In genomic region chr13:43560458-43561411, GRCm38 (mm10) we compare ENCODE assay signal across 8 mouse cellular contexts. TPM values are rescaled to one million over a fixed set of nuclear protein-coding genes. Genes with fewer than 3 reads are reported as not detected.
DNase-seq lines count a peak whose midpoint lies in the region; ATAC-seq and TF ChIP-seq lines count a peak whose summit lies in the region.

No protein-coding gene starts in this region.

- H3K9ac ChIP-seq in kidney, embryonic 14.5 days (ENCODE audit: low read depth, low read length) = peak overlapping the region; percentile 76

- H3K36me3 ChIP-seq in heart, embryonic 10.5 days = no peaks in the 10 kb centered on the region
- no peaks in the 10 kb centered on the region for H3K36me3 ChIP-seq in kidney, embryonic 14.5 days (ENCODE audit: control insufficient read depth, insufficient read depth, low read length)

- H3K27ac ChIP-seq in cerebellum, adult 2 months (ENCODE audit: insufficient read depth, low read length) = peak overlapping the region; percentile 87
- H3K27ac ChIP-seq in heart, embryonic 10.5 days = peak overlapping the region; percentile 99
- H3K27ac ChIP-seq in kidney, embryonic 14.5 days (ENCODE audit: low read depth, low read length) = peak overlapping the region; percentile 84

- TF ChIP-seq POLR2A in cerebellum, adult 2 months (IDR thresholded peaks at IDR 0.05; ENCODE audit: borderline replicate concordance, insufficient read depth, low read length) = no peak

- no peak for DNase-seq in cerebellum, adult 2 months
- DNase-seq in cerebellum, adult 11 months = no peak
- no peak for DNase-seq in heart, embryonic 10.5 days (ENCODE audit: low spot score)
- DNase-seq in lung, postnatal 25 days (ENCODE audit: low spot score) = peak; percentile 39
- peak; percentile 73 for DNase-seq in testis, postnatal 10 days (ENCODE audit: low spot score)
- no peak for DNase-seq in frontal cortex, postnatal 36 days (ENCODE audit: low spot score in 2 of 2)

- no peaks in the 10 kb centered on the region for H3K27me3 ChIP-seq in cerebellum, adult 2 months (ENCODE audit: control insufficient read depth, insufficient read depth, low read length)
- no peaks in the 10 kb centered on the region for H3K27me3 ChIP-seq in heart, embryonic 10.5 days (ENCODE audit: insufficient read depth, poor library complexity, severe bottlenecking)
- H3K27me3 ChIP-seq in kidney, embryonic 14.5 days (ENCODE audit: control insufficient read depth, insufficient read depth, low read length) = no peaks in the 10 kb centered on the region

- 11% methylated on average over 18 of the region's 18 CpGs for WGBS in cerebellum, adult 2 months
- 14% methylated on average over 18 of the region's 18 CpGs for WGBS in heart, embryonic 10.5 days
- WGBS in kidney, embryonic 14.5 days = 9% methylated on average over 18 of the region's 18 CpGs

- TF ChIP-seq CTCF in cerebellum, adult 2 months (IDR thresholded peaks at IDR 0.05; ENCODE audit: borderline replicate concordance, insufficient read depth, low read depth, low read length) = no peak

- peak; percentile 9; the same call in 1 of the 2 replicates for ATAC-seq in common myeloid progenitor, adult 5-6 weeks (replicated peaks; ENCODE audit: low read depth, poor library complexity, severe bottlenecking)
- ATAC-seq in kidney, embryonic 14.5 days (ENCODE audit: low FRiP score, low TSS enrichment) = peak; percentile 2; the same call in 1 of the 2 replicates

- peak overlapping the region; percentile 93 for H3K4me2 ChIP-seq in kidney, embryonic 14.5 days (replicated peaks; ENCODE audit: low read depth, low read length)

- peak overlapping the region; percentile 98 for H3K4me3 ChIP-seq in cerebellum, adult 2 months (replicated peaks; ENCODE audit: insufficient read depth, low read depth, low read length)
- peak overlapping the region; percentile 86 for H3K4me3 ChIP-seq in heart, embryonic 10.5 days
- peak overlapping the region; percentile 83 for H3K4me3 ChIP-seq in kidney, embryonic 14.5 days (ENCODE audit: low read length)

- H3K4me1 ChIP-seq in cerebellum, adult 2 months (ENCODE audit: control insufficient read depth, insufficient read depth, low read length) = peaks cover 6% of the 10 kb centered on the region; the same call in 1 of the 2 replicates
- H3K4me1 ChIP-seq in heart, embryonic 10.5 days = peaks cover 16% of the 10 kb centered on the region
- H3K4me1 ChIP-seq in kidney, embryonic 14.5 days (ENCODE audit: control insufficient read depth, insufficient read depth, low read length) = 0 out of 2 replicates have a peak, but pooled peaks cover 17% of the 10 kb centered on the region

- no peaks in the 10 kb centered on the region for H3K9me3 ChIP-seq in heart, embryonic 10.5 days
- no peaks in the 10 kb centered on the region for H3K9me3 ChIP-seq in kidney, embryonic 14.5 days (ENCODE audit: control insufficient read depth, low read length)

RNA-seq across cellular contexts. Expression of gene Mcur1, which starts 0.7 kb away (rescaled TPM):
- 17.7 and 19.3 TPM in 2 replicates for polyA plus RNA-seq in cerebellum, adult 2 months (2012; rRNA removed)
- 18.7 and 20.2 TPM in 2 replicates for total RNA-seq in common myeloid progenitor, adult 5-6 weeks (2017)
- polyA plus RNA-seq in heart, embryonic 10.5 days (2016; fragmentation: Nextera tagmentation; extraction: Ambion mirVana) = 13.6 and 15.2 TPM in 2 replicates
- polyA plus RNA-seq in kidney, embryonic 14.5 days (2014; fragmentation: Nextera tagmentation; extraction: Ambion mirVana) = 12.8 and 21.5 TPM in 2 replicates

RNA-seq across cellular contexts. Expression of gene Rnf182, which starts 54.8 kb away (rescaled TPM):
- 28.4 and 33.8 TPM in 2 replicates for polyA plus RNA-seq in cerebellum, adult 2 months (2012; rRNA removed)
- not detected in 2 replicates for total RNA-seq in common myeloid progenitor, adult 5-6 weeks (2017)
- polyA plus RNA-seq in heart, embryonic 10.5 days (2016; fragmentation: Nextera tagmentation; extraction: Ambion mirVana) = 1.4 and 1.5 TPM in 2 replicates
- 1.5 and 1.9 TPM in 2 replicates for polyA plus RNA-seq in kidney, embryonic 14.5 days (2014; fragmentation: Nextera tagmentation; extraction: Ambion mirVana)

Comparison
In these comparisons a context has a peak if more than half of its experiments do, and no peak if none do; other contexts are left out.
1. DNase-seq: peak in lung, postnatal 25 days (single experiment) and testis, postnatal 10 days (single experiment); none in cerebellum, adult 2 months (0 of 2), cerebellum, adult 11 months (single experiment), heart, embryonic 10.5 days (single experiment) and frontal cortex, postnatal 36 days (0 of 2).
2. RNA of gene Rnf182, which starts 54.8 kb away (polyA plus RNA-seq): 28.4 to 33.8 TPM in cerebellum, adult 2 months; 1.5 to 1.9 TPM in kidney, embryonic 14.5 days and 1.4 to 1.5 TPM in heart, embryonic 10.5 days; every median in the first group is over 10 times any median in the second.
3. Peak in every context shown above with its lines, with median percentiles within 50 percentile points of each other: H3K27ac ChIP-seq and H3K4me3 ChIP-seq.